Mouse (Mus musculus): ENCODE data around the gene Cops2.

- TF ChIP-seq CTCF (IDR thresholded peaks at IDR 0.05; ENCODE audit: borderline replicate concordance, control insufficient read depth, extremely low read depth, insufficient read depth, low read length, poor library complexity) (no peak), POLR2A (IDR thresholded peaks at IDR 0.05; ENCODE audit: control insufficient read depth, extremely low read depth, insufficient read depth, low read length, poor library complexity) (no peak)
These were observed 48.8 kb upstream of the Cops2 start for GRCm38 (mm10) chr2:125907580-125908255.
